Mouse (Mus musculus): ENCODE data around the gene Rlf.
A peak's percentile ranks its signal among the peaks of the same experiment; 100 is the strongest.

- peak; percentile 27; the same call in 1 of the 2 replicates for TF ChIP-seq ZC3H11A (IDR thresholded peaks at IDR 0.05; ENCODE audit: borderline replicate concordance, low read depth, low read length)
- TF ChIP-seq ZNF384 (IDR thresholded peaks at IDR 0.05; ENCODE audit: low read depth, low read length): no peak
- peak; percentile 86 for TF ChIP-seq HCFC1 (IDR thresholded peaks at IDR 0.05; ENCODE audit: borderline replicate concordance, insufficient read depth, low read length)
- no peak for TF ChIP-seq MAFK (IDR thresholded peaks at IDR 0.05; ENCODE audit: insufficient read depth, low read depth, low read length)
Measured at GRCm38 (mm10) chr4:121214793-121215304, at the start of gene Rlf.

All from ES-E14 (cell line).